Mouse (Mus musculus): ENCODE data around the gene Rab11fip4. TPM values are rescaled to one million over a fixed set of nuclear protein-coding genes. Genes with fewer than 3 reads are reported as not detected.

Rab11fip4 gene
- polyA plus RNA-seq, 2 experiments = 0.46 to 0.63 TPM

DNA sequence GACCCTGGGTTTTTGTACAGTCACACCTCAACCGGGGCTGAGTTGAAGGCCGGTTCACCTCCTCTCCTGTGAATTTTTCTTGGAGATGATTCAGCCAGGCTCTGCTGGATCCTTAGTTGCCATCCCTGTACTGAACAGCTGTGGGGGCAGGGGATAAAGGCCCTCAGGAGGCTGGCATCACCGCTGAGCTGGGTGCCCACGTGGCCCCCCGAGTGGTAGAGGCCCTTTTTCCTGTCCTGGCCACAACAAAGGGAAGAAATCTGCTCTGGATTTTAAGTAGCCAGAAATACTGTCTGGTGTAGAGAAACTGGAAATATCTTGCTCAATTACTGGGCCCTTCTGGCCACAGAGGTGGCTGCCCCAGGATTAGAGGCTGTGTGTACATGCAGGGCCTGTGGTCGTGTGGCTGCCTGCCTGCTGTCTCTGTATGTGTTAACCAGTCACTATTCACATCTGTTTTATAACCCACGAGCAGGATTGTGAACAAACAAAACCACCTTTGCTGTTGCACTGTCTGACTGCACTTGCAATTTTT is 79.5 kb downstream of the Rab11fip4 start:
- ATAC-seq (ENCODE audit: insufficient read depth) = no peak
- Histone ChIP-seq H3K36me3 (replicated peaks; ENCODE audit: control insufficient read depth, insufficient read depth, low read depth) (no peaks in the 10 kb centered on the region), H3K9ac (replicated peaks) (no peak overlapping the region), H3K4me3 (ENCODE audit: insufficient read depth in 1 of 2, low read depth in 2 of 2, low read length in 2 of 2) (no peak overlapping the region), H3K9me3 (ENCODE audit: control insufficient read depth, low read length) (no peaks in the 10 kb centered on the region), H3K27ac (no peak overlapping the region), H3K4me2 (ENCODE audit: low read depth) (no peak overlapping the region), H3K27me3 (ENCODE audit: control insufficient read depth, insufficient read depth, low read length) (no peaks in the 10 kb centered on the region), H3K4me1 (replicated peaks; ENCODE audit: control insufficient read depth in 2 of 2, insufficient read depth in 2 of 2, low read length in 1 of 2) (peaks cover 0 to 16% of the 10 kb centered on the region in 2 experiments; a peak in 1 of 4 replicates)
- WGBS (ENCODE audit: insufficient replicate concordance) = 39% methylated on average over 7 of the region's 7 CpGs
- TF ChIP-seq CTCF (IDR thresholded peaks at IDR 0.05; ENCODE audit: low read depth) = no peak
- no peak for TF ChIP-seq EP300 (IDR thresholded peaks at IDR 0.05; ENCODE audit: low read depth)
- no peak for DNase-seq (ENCODE audit: low read depth in 3 of 3, low spot score in 3 of 3)

DNA sequence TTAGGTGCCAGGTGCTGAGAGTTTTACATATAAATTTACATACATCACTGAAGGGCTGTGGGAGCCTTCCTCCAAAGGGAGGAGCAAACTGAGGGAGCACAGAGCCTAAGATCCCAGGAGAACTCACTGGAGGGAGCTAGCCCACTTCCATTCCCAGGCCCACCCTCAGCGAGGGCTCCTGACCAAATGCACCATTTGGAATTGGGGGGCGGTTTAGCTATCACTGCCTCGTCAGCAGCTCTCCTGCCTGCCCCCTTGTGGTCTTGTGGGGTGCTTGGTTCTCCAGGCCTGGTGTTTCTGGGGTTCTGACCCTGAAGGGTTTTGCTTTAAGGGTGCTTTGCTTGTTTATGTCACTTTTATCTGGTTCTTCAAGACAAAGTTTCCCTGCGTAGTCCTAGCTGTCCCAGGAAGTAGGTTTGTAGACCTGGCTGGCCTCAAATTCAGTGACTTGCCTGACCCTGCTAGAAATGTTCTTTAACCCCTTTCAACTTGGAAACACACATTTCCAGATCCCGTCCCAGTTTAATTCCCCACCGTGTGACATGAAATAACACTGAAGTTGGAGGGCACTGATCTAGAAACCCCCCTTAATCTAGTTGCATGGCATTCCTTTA is 80.8 kb downstream of the Rab11fip4 start:
- ATAC-seq (ENCODE audit: insufficient read depth) = no peak
- no peak overlapping the region for H3K27ac ChIP-seq
- H3K36me3 ChIP-seq (replicated peaks; ENCODE audit: control insufficient read depth, insufficient read depth, low read depth) = no peaks in the 10 kb centered on the region
- no peaks in the 10 kb centered on the region for H3K27me3 ChIP-seq (ENCODE audit: control insufficient read depth, insufficient read depth, low read length)
- TF ChIP-seq CTCF (IDR thresholded peaks at IDR 0.05; ENCODE audit: low read depth) (peak; percentile 78), EP300 (IDR thresholded peaks at IDR 0.05; ENCODE audit: low read depth) (no peak)
- no peak overlapping the region for H3K9ac ChIP-seq (replicated peaks)
- no peak overlapping the region for H3K4me3 ChIP-seq (ENCODE audit: insufficient read depth in 1 of 2, low read depth in 2 of 2, low read length in 2 of 2)
- DNase-seq (ENCODE audit: low read depth in 3 of 3, low spot score in 3 of 3) = no peak
- H3K9me3 ChIP-seq (ENCODE audit: control insufficient read depth, low read length) = no peaks in the 10 kb centered on the region
- H3K4me2 ChIP-seq (ENCODE audit: low read depth) = no peak overlapping the region
- 34% methylated on average over 6 of the region's 6 CpGs for WGBS (ENCODE audit: insufficient replicate concordance)
- H3K4me1 ChIP-seq (replicated peaks; ENCODE audit: control insufficient read depth in 2 of 2, insufficient read depth in 2 of 2, low read length in 1 of 2) = peaks cover 0 to 16% of the 10 kb centered on the region in 2 experiments; a peak in 1 of 4 replicates

DNA sequence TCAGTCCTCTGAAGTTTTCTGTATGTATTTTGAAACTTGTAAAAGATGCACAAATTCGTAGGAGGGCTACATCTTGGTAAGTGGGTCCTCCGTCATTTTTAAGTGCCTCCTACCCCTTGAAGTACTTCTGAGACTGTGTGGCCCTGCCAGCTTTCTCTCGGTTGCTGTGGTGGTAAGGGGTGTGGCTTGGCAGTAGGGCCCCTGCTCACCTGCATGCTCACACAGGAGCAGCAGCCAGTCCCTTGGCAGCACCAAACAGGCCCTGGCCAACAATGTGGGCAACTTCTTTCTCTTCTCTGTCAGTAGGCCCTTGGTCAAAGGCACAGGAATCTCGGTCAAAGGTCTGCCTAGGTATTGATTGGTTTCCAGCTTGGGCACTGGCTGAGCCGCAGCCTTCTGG is 82.1 kb downstream of the Rab11fip4 start:
- no peaks in the 10 kb centered on the region for H3K9me3 ChIP-seq (ENCODE audit: control insufficient read depth, low read length)
- H3K9ac ChIP-seq (replicated peaks) = no peak overlapping the region
- H3K36me3 ChIP-seq (replicated peaks; ENCODE audit: control insufficient read depth, insufficient read depth, low read depth) = no peaks in the 10 kb centered on the region
- no peak overlapping the region for H3K4me3 ChIP-seq (ENCODE audit: insufficient read depth in 1 of 2, low read depth in 2 of 2, low read length in 2 of 2)
- no peak for DNase-seq (ENCODE audit: low read depth in 3 of 3, low spot score in 3 of 3)
- no peak overlapping the region for H3K4me2 ChIP-seq (ENCODE audit: low read depth)
- 54% methylated on average over 5 of the region's 5 CpGs for WGBS (ENCODE audit: insufficient replicate concordance)
- peaks cover 0 to 16% of the 10 kb centered on the region in 2 experiments; a peak in 1 of 4 replicates for H3K4me1 ChIP-seq (replicated peaks; ENCODE audit: control insufficient read depth in 2 of 2, insufficient read depth in 2 of 2, low read length in 1 of 2)
- no peak overlapping the region for H3K27ac ChIP-seq
- ATAC-seq (ENCODE audit: insufficient read depth) = no peak
- no peaks in the 10 kb centered on the region for H3K27me3 ChIP-seq (ENCODE audit: control insufficient read depth, insufficient read depth, low read length)
- TF ChIP-seq EP300 (IDR thresholded peaks at IDR 0.05; ENCODE audit: low read depth) = no peak
- TF ChIP-seq CTCF (IDR thresholded peaks at IDR 0.05; ENCODE audit: low read depth) = no peak

DNA sequence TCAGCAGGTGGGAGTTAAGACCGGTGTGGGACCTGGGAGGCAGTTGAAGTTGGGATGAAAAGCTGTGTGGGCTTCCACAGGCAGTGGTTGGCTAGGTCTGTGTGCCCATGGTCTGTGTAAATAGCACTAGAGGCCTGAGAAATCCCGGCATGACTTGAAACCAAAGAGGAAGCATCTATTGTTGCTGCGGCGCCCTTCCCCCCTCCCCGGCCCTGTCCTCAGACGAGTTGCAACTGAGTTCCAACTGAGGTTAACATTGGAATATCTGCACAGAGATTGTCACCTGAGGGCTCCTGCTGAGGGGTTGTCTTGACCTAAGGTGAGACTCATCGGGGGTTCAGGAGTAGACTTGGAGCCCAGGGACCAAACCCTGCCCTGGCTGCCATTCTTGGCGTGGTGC is 82.7 kb downstream of the Rab11fip4 start:
- TF ChIP-seq CTCF (IDR thresholded peaks at IDR 0.05; ENCODE audit: low read depth) (no peak), EP300 (IDR thresholded peaks at IDR 0.05; ENCODE audit: low read depth) (no peak)
- no peak for DNase-seq (ENCODE audit: low read depth in 3 of 3, low spot score in 3 of 3)

DNA sequence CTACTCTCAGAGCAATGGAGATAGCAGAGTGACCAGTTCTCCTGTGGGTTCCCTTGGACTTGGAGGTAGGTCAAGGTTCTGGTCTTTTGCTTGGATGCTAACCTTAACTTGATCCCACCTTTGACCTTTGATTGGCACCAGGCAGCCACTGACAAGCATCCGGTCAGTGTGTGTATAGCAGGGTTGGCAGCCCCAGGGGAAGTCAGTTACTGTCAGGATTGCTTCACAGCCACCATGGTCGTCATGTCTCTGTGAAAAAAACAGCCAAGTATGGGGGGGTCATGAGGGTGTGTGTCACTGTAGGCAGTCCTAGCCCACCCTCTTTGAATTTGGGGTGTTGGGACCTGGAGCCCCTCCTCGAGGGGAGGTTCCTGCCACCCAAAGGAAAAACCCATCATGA is 83.2 kb downstream of the Rab11fip4 start:
- Histone ChIP-seq H3K4me2 (ENCODE audit: low read depth) (no peak overlapping the region), H3K27ac (no peak overlapping the region), H3K4me3 (ENCODE audit: insufficient read depth in 1 of 2, low read depth in 2 of 2, low read length in 2 of 2) (no peak overlapping the region), H3K27me3 (ENCODE audit: control insufficient read depth, insufficient read depth, low read length) (no peaks in the 10 kb centered on the region), H3K4me1 (replicated peaks; ENCODE audit: control insufficient read depth in 2 of 2, insufficient read depth in 2 of 2, low read length in 1 of 2) (peaks cover 0 to 16% of the 10 kb centered on the region in 2 experiments; a peak in 1 of 4 replicates), H3K9ac (replicated peaks) (no peak overlapping the region), H3K36me3 (replicated peaks; ENCODE audit: control insufficient read depth, insufficient read depth, low read depth) (no peaks in the 10 kb centered on the region), H3K9me3 (ENCODE audit: control insufficient read depth, low read length) (no peaks in the 10 kb centered on the region)
- 39% methylated on average over 3 of the region's 3 CpGs for WGBS (ENCODE audit: insufficient replicate concordance)
- TF ChIP-seq EP300 (IDR thresholded peaks at IDR 0.05; ENCODE audit: low read depth) (no peak), CTCF (IDR thresholded peaks at IDR 0.05; ENCODE audit: low read depth) (no peak)
- no peak for ATAC-seq (ENCODE audit: insufficient read depth)
- DNase-seq (ENCODE audit: low read depth in 3 of 3, low spot score in 3 of 3) = no peak

More for the DNA sequence above, 82.7 kb downstream of the Rab11fip4 start:
- Histone ChIP-seq H3K27me3 (ENCODE audit: control insufficient read depth, insufficient read depth, low read length) (no peaks in the 10 kb centered on the region), H3K27ac (no peak overlapping the region), H3K9ac (replicated peaks) (no peak overlapping the region), H3K4me3 (ENCODE audit: insufficient read depth in 1 of 2, low read depth in 2 of 2, low read length in 2 of 2) (no peak overlapping the region), H3K36me3 (replicated peaks; ENCODE audit: control insufficient read depth, insufficient read depth, low read depth) (no peaks in the 10 kb centered on the region), H3K9me3 (ENCODE audit: control insufficient read depth, low read length) (no peaks in the 10 kb centered on the region), H3K4me2 (ENCODE audit: low read depth) (no peak overlapping the region), H3K4me1 (replicated peaks; ENCODE audit: control insufficient read depth in 2 of 2, insufficient read depth in 2 of 2, low read length in 1 of 2) (peaks cover 0 to 16% of the 10 kb centered on the region in 2 experiments; a peak in 1 of 4 replicates)
- WGBS (ENCODE audit: insufficient replicate concordance) = 21% methylated on average over 8 of the region's 8 CpGs
- ATAC-seq (ENCODE audit: insufficient read depth) = no peak
